Comparison of ENCODE assay signal across 22 mouse cellular contexts in the genomic region with DNA sequence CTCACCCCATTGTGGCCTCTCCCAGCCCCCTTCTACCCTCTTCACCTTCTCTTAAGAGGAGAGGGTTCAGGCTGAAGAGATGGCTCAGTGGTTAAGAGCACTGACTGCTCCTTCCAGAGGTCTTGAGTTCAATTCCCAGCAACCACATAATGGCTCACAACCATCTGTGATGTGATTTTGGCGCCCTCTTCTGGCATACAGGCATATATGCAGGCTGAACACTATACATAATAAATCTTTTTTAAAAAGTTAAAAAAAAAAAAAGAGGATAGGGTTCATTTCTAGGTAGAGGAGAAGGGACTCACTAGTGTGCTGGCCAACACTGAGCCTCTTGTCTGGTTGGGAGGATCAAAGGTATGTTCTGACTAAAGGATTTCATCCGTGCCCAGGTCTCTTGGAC. TPM values are rescaled to one million over a fixed set of nuclear protein-coding genes. Genes with fewer than 3 reads are reported as not detected.
DNase-seq lines count a peak whose midpoint lies in the region; ATAC-seq and TF ChIP-seq lines count a peak whose summit lies in the region.
"Had no signal": no experiment of that assay in that cellular context is flagged by ENCODE, and none has a peak within 500 bp of the region (broad histone marks: within the 10 kb centered on the region; RNA-seq: fewer than 3 reads in every experiment).

No protein-coding gene starts in this region.

- ATAC-seq in CD4-positive, CD25-positive, alpha-beta regulatory T cell, adult 4 months = no peak
- ATAC-seq: hindbrain, postnatal 0 days; Patski had no signal

- peaks cover 80% of the 10 kb centered on the region for H3K4me1 ChIP-seq in E14TG2a.4 (replicated peaks; ENCODE audit: low read depth, low read length)
- peaks cover 11% of the 10 kb centered on the region; the same call in 1 of the 2 replicates for H3K4me1 ChIP-seq in brown adipose tissue, adult 24 weeks (ENCODE audit: control insufficient read depth, insufficient read depth, insufficient read length, low read length)

- no peak overlapping the region for H3K27ac ChIP-seq in left cerebral cortex, adult 2 months
- H3K27ac ChIP-seq in brown adipose tissue, adult 24 weeks (replicated peaks; ENCODE audit: low read depth, low read length) = 0 out of 2 replicates have a peak overlapping the region, but pooled peaks have one; percentile 6
- H3K27ac ChIP-seq: hindbrain, postnatal 0 days; liver, embryonic 13.5 days had no signal

- H3K9me3 ChIP-seq in E14TG2a.4 (ENCODE audit: low read length) = no peaks in the 10 kb centered on the region
- H3K9me3 ChIP-seq: liver, embryonic 13.5 days had no signal

- H3K27me3 ChIP-seq in E14TG2a.4 (ENCODE audit: insufficient read depth, low read length) = no peaks in the 10 kb centered on the region
- H3K27me3 ChIP-seq: liver, embryonic 13.5 days; Patski had no signal

- DNase-seq in CD4-positive, CD25-positive, alpha-beta regulatory T cell, adult 2 months (ENCODE audit: low read depth, low spot score) = peak; percentile 35
- DNase-seq in left cerebral cortex, adult 2 months (ENCODE audit: extremely low spot score in 1 of 2, low spot score in 2 of 2) = no peak
- no peak for DNase-seq in left cerebral cortex, postnatal 36 days (ENCODE audit: low spot score in 2 of 2)
- DNase-seq in spleen, postnatal 14 days (ENCODE audit: low spot score in 2 of 2) = no peak
- DNase-seq in urinary bladder, postnatal 14 days (ENCODE audit: low spot score) = no peak
- DNase-seq: adrenal gland, postnatal 14 days; cerebellum, adult 11-12 months; cerebellum, postnatal 25 days; embryo, embryonic 11 days; gastrocnemius, postnatal 10 days; heart, adult 18-20 months; kidney, adult 18-20 months; kidney, postnatal 25 days; layer of hippocampus, adult 9-11 months; liver, embryonic 13.5 days; right cerebral cortex, adult 18-20 months; thymus, adult 18-20 months had no signal

- peaks cover 99% of the 10 kb centered on the region for H3K36me3 ChIP-seq in E14TG2a.4 (ENCODE audit: insufficient read depth, low read length)

- peak; percentile 23 for TF ChIP-seq CTCF in left cerebral cortex, adult 2 months (IDR thresholded peaks at IDR 0.05)
- peak; percentile 61 for TF ChIP-seq CTCF in E14TG2a.4 (conservative IDR thresholded peaks at IDR 0.05; ENCODE audit: low read length)

- intact Hi-C loops in left cerebral cortex, adult 2 months (cut with DNase I) = no loop called here
- intact Hi-C loops in left cerebral cortex, postnatal 36 days (cut with DNase I) = no loop called here

- H3K4me3 ChIP-seq in left cerebral cortex, adult 2 months = no peak overlapping the region
- H3K4me3 ChIP-seq in E14TG2a.4 (replicated peaks; ENCODE audit: low read length) = no peak overlapping the region
- no peak overlapping the region for H3K4me3 ChIP-seq in brown adipose tissue, adult 24 weeks (ENCODE audit: insufficient read depth, low read depth, low read length)
- H3K4me3 ChIP-seq: liver, embryonic 13.5 days had no signal

RNA-seq across cellular contexts. Expression of a gene that starts 24.2 kb away (rescaled TPM):
- polyA plus RNA-seq in CD4-positive, CD25-positive, alpha-beta regulatory T cell, adult 4 months (2017; shearing (Covaris generic)) = 1 to 10 TPM; 3.0 TPM
- total RNA-seq in left cerebral cortex, adult 2 months (2021) = 1 to 10 TPM; 2.9 to 4.1 TPM
- 1 to 10 TPM; 3.2 to 5.6 TPM for total RNA-seq in left cerebral cortex, postnatal 36 days (2021)
- polyA plus RNA-seq in brown adipose tissue, adult 24 weeks (2012; ENCODE audit: insufficient read depth, insufficient read length, missing spikeins) = 216 and 558 TPM in 2 replicates

RNA-seq across cellular contexts. Expression of a gene that starts 44.9 kb away (rescaled TPM):
- polyA plus RNA-seq in CD4-positive, CD25-positive, alpha-beta regulatory T cell, adult 4 months (2017; shearing (Covaris generic)) = 10 to 100 TPM; 42.8 to 72.2 TPM
- 10 to 100 TPM; 26.0 to 31.6 TPM for total RNA-seq in left cerebral cortex, adult 2 months (2021)
- total RNA-seq in left cerebral cortex, postnatal 36 days (2021) = 10 to 100 TPM; 31.4 to 32.7 TPM
- polyA plus RNA-seq in brown adipose tissue, adult 24 weeks (2012; ENCODE audit: insufficient read depth, insufficient read length, missing spikeins) = 61.9 and 64.7 TPM in 2 replicates
